Mouse (Mus musculus) forebrain, embryonic 11.5 days (tissue): Measurements from ENCODE around the gene Gsdmc3. TPM values are rescaled to one million over a fixed set of nuclear protein-coding genes. Genes with fewer than 3 reads are reported as not detected.
A peak's percentile ranks its signal among the peaks of the same experiment; 100 is the strongest.
"Not testable (repeated sequence)": the region's sequence is repeated elsewhere in the genome, so short reads cannot be mapped to it uniquely, and the experiment has no call there.

Source experiments
- ATAC-seq: fragments of 200-750 bp; cut with Nextera tagmentation; replicated peaks from 2 replicates; pipeline ENCODE4 v1.8.0; 2017; ENCODE audit warnings: moderate TSS enrichment; ENCODE audit not compliant: low FRiP score
- DNase-seq: peaks from one replicate; pipeline ENCODE4 v3.0.0-alpha.2; 2017; ENCODE audit warnings: low spot score
- H3K27ac ChIP-seq: fragments of 300-500 bp; sonication (generic); 2 replicates; pipeline ENCODE4 v1.5.1; 2014; ENCODE audit warnings: low read depth, low read length
- H3K27me3 ChIP-seq: fragments of 300-500 bp; sonication (generic); 2 replicates; pipeline ENCODE4 v1.6.1; 2014; ENCODE audit warnings: mild to moderate bottlenecking, low read length, mixed read lengths; ENCODE audit not compliant: control insufficient read depth, insufficient read depth
- H3K36me3 ChIP-seq: fragments of 300-500 bp; sonication (generic); 2 replicates; pipeline ENCODE4 v1.6.1; 2014; ENCODE audit warnings: mild to moderate bottlenecking, low read length, moderate library complexity, mixed read lengths; ENCODE audit not compliant: control insufficient read depth, insufficient read depth
- H3K4me1 ChIP-seq: fragments of 300-500 bp; sonication (generic); replicated peaks from 2 replicates; pipeline ENCODE4 v1.6.1; 2014; ENCODE audit warnings: low read length, mixed read lengths; ENCODE audit not compliant: control insufficient read depth, insufficient read depth
- H3K4me2 ChIP-seq: fragments of 300-500 bp; sonication (generic); 2 replicates; pipeline ENCODE4 v1.6.1; 2014; ENCODE audit warnings: low read depth, mild to moderate bottlenecking, low read length, moderate library complexity, mixed read lengths; ENCODE audit not compliant: severe bottlenecking
- H3K4me3 ChIP-seq: fragments of 300-500 bp; sonication (generic); 2 replicates; pipeline ENCODE4 v1.5.1; 2014; ENCODE audit warnings: low read depth, low read length
- H3K9ac ChIP-seq: fragments of 300-500 bp; sonication (generic); 2 replicates; pipeline ENCODE4 v1.6.1; 2014; ENCODE audit warnings: low read length
- H3K9me3 ChIP-seq: fragments of 300-500 bp; sonication (generic); 2 replicates; pipeline ENCODE4 v1.6.1; 2016; ENCODE audit warnings: low read length, mixed read lengths; ENCODE audit not compliant: control insufficient read depth
- WGBS: fragments of 180-500 bp; shearing (Covaris S2); extraction: QIAGEN DNeasy Blood & Tissue Kit; methylation state at CpG from one replicate; pipeline ENCODE4 v1.1.7; 2014; 5-methylcytosine and 5-hydroxymethylcytosine counted together
- polyA plus RNA-seq: library from polyadenylated mRNA; unstranded; fragments of >200 nt; fragmentation: Nextera tagmentation; extraction: Ambion mirVana; gene quantifications from 2 replicates; pipeline ENCODE4 v1.2.1, GENCODE M21; 2014

Gene Gsdmc3
- polyA plus RNA-seq, result not detected in 2 replicates

- H3K9me3 ChIP-seq, H3K36me3 ChIP-seq, H3K27ac ChIP-seq, H3K9ac ChIP-seq, H3K4me2 ChIP-seq, H3K4me3 ChIP-seq, DNase-seq, H3K27me3 ChIP-seq, ATAC-seq, H3K4me1 ChIP-seq: not testable (repeated sequence)
- WGBS, result 89% methylated on average over 1 of the region's 3 CpGs
Measured at GRCm38 (mm10) chr15:63878458-63878857, at the start of gene Gsdmc3. Gene Gsdmc3 (minus strand): TSS chr15:63878558.

GRCm38 (mm10) chr15:63926201-63926600 is 47.8 kb upstream of the Gsdmc3 start:
- 93% methylated on average over 3 of the region's 3 CpGs for WGBS
- peaks cover 3% of the 10 kb centered on the region; the same call in 1 of the 2 replicates for H3K36me3 ChIP-seq

GRCm38 (mm10) chr15:63924484-63924883 is 46.1 kb upstream of the Gsdmc3 start:
- DNase-seq (no peak), ATAC-seq (no peak)
- Histone ChIP-seq H3K36me3 (no peaks in the 10 kb centered on the region), H3K27me3 (no peaks in the 10 kb centered on the region), H3K4me2 (no peak overlapping the region), H3K9ac (no peak overlapping the region), H3K4me3 (no peak overlapping the region), H3K4me1 (no peaks in the 10 kb centered on the region), H3K9me3 (no peaks in the 10 kb centered on the region), H3K27ac (no peak overlapping the region)
- WGBS, result 92% methylated on average over 1 of the region's 1 CpGs

More at GRCm38 (mm10) chr15:63926201-63926600, 47.8 kb upstream of the Gsdmc3 start:
- Histone ChIP-seq H3K4me2 (no peak overlapping the region), H3K9me3 (no peaks in the 10 kb centered on the region), H3K4me1 (no peaks in the 10 kb centered on the region), H3K27me3 (no peaks in the 10 kb centered on the region), H3K4me3 (no peak overlapping the region), H3K27ac (no peak overlapping the region), H3K9ac (no peak overlapping the region)
- ATAC-seq (no peak), DNase-seq (no peak)

- not testable (repeated sequence) for H3K9ac ChIP-seq
Measured at GRCm38 (mm10) chr15:63921618-63922017, 43.3 kb upstream of the Gsdmc3 start.

GRCm38 (mm10) chr15:63919728-63920127 is 41.4 kb upstream of the Gsdmc3 start:
- 70% methylated on average over 1 of the region's 2 CpGs for WGBS

More at GRCm38 (mm10) chr15:63921618-63922017, 43.3 kb upstream of the Gsdmc3 start:
- ATAC-seq, H3K9me3 ChIP-seq, H3K4me2 ChIP-seq, H3K36me3 ChIP-seq, H3K4me3 ChIP-seq, DNase-seq, H3K27me3 ChIP-seq, H3K4me1 ChIP-seq, H3K27ac ChIP-seq: not testable (repeated sequence)
- 80% methylated on average over 2 of the region's 5 CpGs for WGBS

GRCm38 (mm10) chr15:63916584-63916983 is 38.2 kb upstream of the Gsdmc3 start:
- not testable (repeated sequence) for H3K27ac ChIP-seq, DNase-seq, H3K4me1 ChIP-seq, H3K4me2 ChIP-seq, H3K9ac ChIP-seq, H3K27me3 ChIP-seq, H3K4me3 ChIP-seq, H3K36me3 ChIP-seq, H3K9me3 ChIP-seq, ATAC-seq
- 87% methylated on average over 3 of the region's 4 CpGs for WGBS

More at GRCm38 (mm10) chr15:63919728-63920127, 41.4 kb upstream of the Gsdmc3 start:
- H3K27me3 ChIP-seq, H3K9ac ChIP-seq, H3K27ac ChIP-seq, DNase-seq, H3K36me3 ChIP-seq, ATAC-seq, H3K4me2 ChIP-seq, H3K4me3 ChIP-seq, H3K9me3 ChIP-seq, H3K4me1 ChIP-seq: not testable (repeated sequence)

- H3K27me3 ChIP-seq, H3K36me3 ChIP-seq, H3K9me3 ChIP-seq, H3K27ac ChIP-seq, H3K9ac ChIP-seq, H3K4me3 ChIP-seq, DNase-seq, H3K4me2 ChIP-seq, H3K4me1 ChIP-seq, ATAC-seq: not testable (repeated sequence)
- whole genome bisulfite sequencing, result 88% methylated on average over 2 of the region's 2 CpGs
Measured at GRCm38 (mm10) chr15:63912197-63912596, 33.8 kb upstream of the Gsdmc3 start, which contains the start of gene Gsdmc4. Gene Gsdmc4 (minus strand): TSS chr15:63912297.

- not testable (repeated sequence) for H3K4me3 ChIP-seq, H3K27ac ChIP-seq, H3K36me3 ChIP-seq, H3K9ac ChIP-seq, ATAC-seq, H3K4me2 ChIP-seq, H3K9me3 ChIP-seq, H3K27me3 ChIP-seq, DNase-seq, H3K4me1 ChIP-seq
Measured at GRCm38 (mm10) chr15:63909896-63910295, 31.5 kb upstream of the Gsdmc3 start.

GRCm38 (mm10) chr15:63895560-63896353 is 17.4 kb upstream of the Gsdmc3 start:
- H3K4me3 ChIP-seq, H3K9me3 ChIP-seq, ATAC-seq, H3K4me1 ChIP-seq, H3K4me2 ChIP-seq, H3K36me3 ChIP-seq, H3K27me3 ChIP-seq, H3K9ac ChIP-seq, H3K27ac ChIP-seq: not testable (repeated sequence)
- DNase-seq, result peak; percentile 55
- 37% methylated on average over 9 of the region's 9 CpGs for WGBS
